Comparison of ENCODE assay signal across 7 mouse cellular contexts in the genomic region with DNA sequence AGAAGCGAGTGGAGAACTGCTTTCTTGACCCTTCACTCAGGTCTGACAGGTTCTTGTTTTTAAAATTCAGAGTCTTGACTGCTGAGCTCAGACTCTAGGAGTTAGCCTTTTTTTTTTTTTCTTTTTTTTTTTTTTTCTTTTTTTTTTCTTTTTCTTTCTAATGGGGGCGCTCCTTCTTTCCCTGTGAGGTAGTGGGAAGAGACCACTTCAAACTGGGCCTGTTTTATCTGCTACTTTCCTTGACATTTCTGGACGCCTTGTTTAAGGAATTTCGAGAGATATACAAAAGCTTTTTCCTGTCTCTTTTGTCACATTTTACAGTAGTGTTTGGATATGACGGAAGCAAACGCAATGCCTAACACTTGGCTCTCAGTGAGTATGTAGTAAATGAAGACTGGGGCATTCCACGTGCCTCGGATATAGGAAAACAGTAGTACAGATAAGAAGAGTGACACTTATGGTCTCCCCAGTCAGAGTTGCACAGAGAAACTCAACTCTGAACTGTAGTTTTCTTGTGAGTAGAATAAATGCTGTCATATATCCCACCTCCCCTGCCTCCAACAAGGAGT. TPM values are rescaled to one million over a fixed set of nuclear protein-coding genes. Genes with fewer than 3 reads are reported as not detected.
DNase-seq lines count a peak whose midpoint lies in the region; ATAC-seq and TF ChIP-seq lines count a peak whose summit lies in the region.

No protein-coding gene starts in this region.

- H3K4me1 ChIP-seq in megakaryocyte, embryonic 14.5 days: peaks cover 27% of the 10 kb centered on the region
- H3K4me1 ChIP-seq in forebrain, embryonic 14.5 days (ENCODE audit: control insufficient read depth, insufficient read depth, low read length): peaks cover 5% of the 10 kb centered on the region; the same call in 1 of the 2 replicates
- H3K4me1 ChIP-seq in liver, embryonic 13.5 days (replicated peaks): peaks cover 22% of the 10 kb centered on the region
- H3K4me1 ChIP-seq in stomach, postnatal 0 days (replicated peaks; ENCODE audit: control insufficient read depth, insufficient read depth): no peaks in the 10 kb centered on the region

- no peaks in the 10 kb centered on the region for H3K9me3 ChIP-seq in megakaryocyte, embryonic 14.5 days
- H3K9me3 ChIP-seq in forebrain, embryonic 14.5 days (replicated peaks; ENCODE audit: control insufficient read depth, low read length): no peaks in the 10 kb centered on the region
- no peaks in the 10 kb centered on the region for H3K9me3 ChIP-seq in liver, embryonic 13.5 days (replicated peaks)
- no peaks in the 10 kb centered on the region for H3K9me3 ChIP-seq in stomach, postnatal 0 days (ENCODE audit: control insufficient read depth, low read length)

- H3K9ac ChIP-seq in forebrain, embryonic 14.5 days (ENCODE audit: low read length): no peak overlapping the region
- H3K9ac ChIP-seq in liver, embryonic 13.5 days: peak overlapping the region; percentile 67; the same call in 1 of the 2 replicates
- peak overlapping the region; percentile 79 for H3K9ac ChIP-seq in stomach, postnatal 0 days (ENCODE audit: low read length)

- 55% methylated on average over 8 of the region's 8 CpGs for whole genome bisulfite sequencing in forebrain, embryonic 14.5 days
- WGBS in liver, embryonic 13.5 days (ENCODE audit: insufficient replicate concordance): 17% methylated on average over 8 of the region's 8 CpGs
- WGBS in stomach, postnatal 0 days: 10% methylated on average over 8 of the region's 8 CpGs

- no peak for TF ChIP-seq CTCF in stomach, postnatal 0 days (IDR thresholded peaks at IDR 0.05; ENCODE audit: low read depth)

- no peak overlapping the region for H3K27ac ChIP-seq in forebrain, embryonic 14.5 days (ENCODE audit: low read depth, low read length)
- H3K27ac ChIP-seq in liver, embryonic 13.5 days: no peak overlapping the region; the same call in 1 of the 2 replicates
- peak overlapping the region; percentile 87; the same call in 1 of the 2 replicates for H3K27ac ChIP-seq in stomach, postnatal 0 days (replicated peaks)

- peak overlapping the region; percentile 88 for H3K4me2 ChIP-seq in forebrain, embryonic 14.5 days (ENCODE audit: low read length)
- H3K4me2 ChIP-seq in liver, embryonic 13.5 days: peak overlapping the region; percentile 83
- peak overlapping the region; percentile 85 for H3K4me2 ChIP-seq in stomach, postnatal 0 days (replicated peaks; ENCODE audit: low read depth)

- H3K27me3 ChIP-seq in megakaryocyte, embryonic 14.5 days (replicated peaks): no peaks in the 10 kb centered on the region
- H3K27me3 ChIP-seq in forebrain, embryonic 14.5 days (replicated peaks; ENCODE audit: control insufficient read depth, insufficient read depth, low read length): no peaks in the 10 kb centered on the region
- no peaks in the 10 kb centered on the region for H3K27me3 ChIP-seq in liver, embryonic 13.5 days
- no peaks in the 10 kb centered on the region for H3K27me3 ChIP-seq in stomach, postnatal 0 days (ENCODE audit: control insufficient read depth, insufficient read depth, low read length)

- peaks cover 23% of the 10 kb centered on the region for H3K36me3 ChIP-seq in megakaryocyte, embryonic 14.5 days (replicated peaks; ENCODE audit: low read length)
- H3K36me3 ChIP-seq in forebrain, embryonic 14.5 days (ENCODE audit: control insufficient read depth, insufficient read depth, low read length): no peaks in the 10 kb centered on the region
- H3K36me3 ChIP-seq in liver, embryonic 13.5 days: no peaks in the 10 kb centered on the region
- no peaks in the 10 kb centered on the region for H3K36me3 ChIP-seq in stomach, postnatal 0 days (ENCODE audit: control insufficient read depth, insufficient read depth, low read length)

- ATAC-seq in megakaryocyte, adult 5-6 weeks (ENCODE audit: poor library complexity, severe bottlenecking): no peak
- no peak for ATAC-seq in forebrain, embryonic 14.5 days
- ATAC-seq in liver, embryonic 13.5 days (ENCODE audit: low read depth): no peak
- no peak for ATAC-seq in stomach, postnatal 0 days (ENCODE audit: low FRiP score, low TSS enrichment)

- H3K4me3 ChIP-seq in megakaryocyte, embryonic 14.5 days (replicated peaks): peak overlapping the region; percentile 95
- H3K4me3 ChIP-seq in forebrain, embryonic 14.5 days (ENCODE audit: low read depth, low read length): peak overlapping the region; percentile 39; the same call in 1 of the 2 replicates
- peak overlapping the region; percentile 59 for H3K4me3 ChIP-seq in liver, embryonic 13.5 days (replicated peaks)
- peak overlapping the region; percentile 60 for H3K4me3 ChIP-seq in stomach, postnatal 0 days (ENCODE audit: low read depth, low read length)

- no peak for DNase-seq in forebrain, embryonic 14.5 days (ENCODE audit: low spot score)
- no peak for DNase-seq in liver, embryonic 13.5 days
- no peak for DNase-seq in stomach, postnatal 0 days (ENCODE audit: low spot score)
- no peak for DNase-seq in right cerebral cortex, adult 18-20 months
- no peak for DNase-seq in urinary bladder, postnatal 25 days (ENCODE audit: low spot score)

- no peak for TF ChIP-seq EP300 in stomach, postnatal 0 days (optimal IDR thresholded peaks at IDR 0.05)

RNA-seq across cellular contexts. Expression of gene Ctsc, which starts 0.8 kb away (rescaled TPM):
- polyA plus RNA-seq in megakaryocyte, embryonic 14.5 days (2012; ENCODE audit: insufficient read depth, low replicate concordance): 25.8 and 40.6 TPM in 2 replicates
- 573 and 643 TPM in 2 replicates for total RNA-seq in megakaryocyte, adult 5-6 weeks (2015)
- 520 and 557 TPM in 2 replicates for total RNA-seq in megakaryocyte, adult 5-6 weeks (2017)
- polyA plus RNA-seq in forebrain, embryonic 14.5 days (2014; fragmentation: Nextera tagmentation; extraction: Ambion mirVana): 10.7 and 14.0 TPM in 2 replicates
- polyA plus RNA-seq in liver, embryonic 13.5 days (2015; fragmentation: Nextera tagmentation; extraction: Ambion mirVana): 56.9 and 62.2 TPM in 2 replicates
- 64.9 and 65.8 TPM in 2 replicates for polyA plus RNA-seq in stomach, postnatal 0 days (2015; fragmentation: Nextera tagmentation; extraction: Ambion mirVana)

Comparison
In these comparisons a context has a peak if more than half of its experiments do, and no peak if none do; other contexts are left out.
1. H3K4me3 ChIP-seq: peak in every context shown above with its lines; median percentile 95 in megakaryocyte, embryonic 14.5 days; 60 in stomach, postnatal 0 days; 59 in liver, embryonic 13.5 days; 39 in forebrain, embryonic 14.5 days.